Mouse (Mus musculus): ENCODE data around the gene Htatsf1.

- TF ChIP-seq CTCF (IDR thresholded peaks at IDR 0.05; ENCODE audit: low read depth), result no peak
- TF ChIP-seq EP300 (IDR thresholded peaks at IDR 0.05; ENCODE audit: low read depth), result no peak
Observed at GRCm38 (mm10) chrX:57103415-57103814, 50.0 kb downstream of the Htatsf1 start.

All from heart, postnatal 0 days (tissue).